Mouse (Mus musculus) cerebellum, adult 9-10 months (tissue): ENCODE data around the gene Vmn1r177.
"Not testable (repeated sequence)": the region's sequence is repeated elsewhere in the genome, so short reads cannot be mapped to it uniquely, and the experiment has no call there.

ENCODE experiments used
- DNase-seq: peaks from one replicate; pipeline ENCODE4 v3.0.0; 2022

Gene Vmn1r177

GRCm38 (mm10) chr7:23866349-23866748 is at the start of gene Vmn1r177:
Vmn1r177 (minus strand) TSS chr7:23866449.
- not testable (repeated sequence) for DNase-seq

GRCm38 (mm10) chr7:23891709-23892108 is 25.5 kb upstream of the Vmn1r177 start, which contains the start of gene Vmn1r178:
Vmn1r178 (plus strand) TSS chr7:23892009.
- DNase-seq, result no peak

- DNase-seq, result not testable (repeated sequence)
Measured at GRCm38 (mm10) chr7:23876918-23877317, 10.7 kb upstream of the Vmn1r177 start.

DNA sequence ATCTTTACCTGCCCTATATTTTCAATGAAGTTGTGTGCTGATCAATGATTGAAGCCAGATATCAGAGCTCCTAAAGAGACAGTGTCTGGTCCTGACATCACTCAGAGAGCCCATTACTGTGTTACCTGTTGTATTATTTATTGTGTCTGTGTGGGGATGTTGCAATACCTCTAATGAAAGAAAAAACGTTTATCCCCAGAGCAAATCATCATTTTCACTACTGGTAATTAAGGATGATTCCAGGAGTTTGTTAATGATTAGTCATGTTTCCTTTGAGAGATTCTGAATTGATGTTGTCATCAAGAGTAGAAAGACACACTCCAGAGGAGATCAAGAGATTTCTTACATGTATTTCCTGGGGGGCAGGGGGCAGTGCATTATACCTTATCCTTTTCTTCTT is 29.0 kb downstream of the Vmn1r177 start, which contains the start of gene Vmn1r176:
Vmn1r176 (minus strand) TSS at position 101 of the 400 bp plus-strand sequence.
- not testable (repeated sequence) for DNase-seq
